Mouse (Mus musculus): ENCODE measurements around the gene Gm21783. TPM values are rescaled to one million over a fixed set of nuclear protein-coding genes. Genes with fewer than 3 reads are reported as not detected.
"Not testable (repeated sequence)": the region's sequence is repeated elsewhere in the genome, so short reads cannot be mapped to it uniquely, and the experiment has no call there.

Gene Gm21783
- total RNA-seq (2012; rRNA removed) = not detected in 2 replicates

- H3K9ac ChIP-seq (ENCODE audit: insufficient read depth, low read depth, low read length, poor library complexity, severe bottlenecking); DNase-seq (ENCODE audit: low read depth, low spot score); H3K4me1 ChIP-seq (ENCODE audit: control insufficient read depth in 2 of 2, insufficient read depth in 2 of 2, low read length in 2 of 2, poor library complexity in 1 of 2); in situ Hi-C loops (cut with MboI; ENCODE audit: low sequenced_read_pairs in 2 of 2, unreplicated experiment in 2 of 2); H3K9me3 ChIP-seq (ENCODE audit: control insufficient read depth, insufficient read depth, low read depth, low read length); H3K27ac ChIP-seq (ENCODE audit: insufficient read depth, low read depth, low read length, poor library complexity, severe bottlenecking); H3K36me3 ChIP-seq (ENCODE audit: control insufficient read depth, insufficient read depth, low read length, poor library complexity, severe bottlenecking); H3K4me3 ChIP-seq (ENCODE audit: insufficient read depth in 1 of 2, low read depth in 1 of 2, low read length in 2 of 2, poor library complexity in 1 of 2, severe bottlenecking in 1 of 2): not testable (repeated sequence)
These were observed at the start of gene Gm21783 for GRCm38 (mm10) chrY:44981163-44981562. Gene Gm21783 (minus strand): TSS chrY:44981263.
